Mouse (Mus musculus): ENCODE results near the gene 1700010I14Rik.

DNA sequence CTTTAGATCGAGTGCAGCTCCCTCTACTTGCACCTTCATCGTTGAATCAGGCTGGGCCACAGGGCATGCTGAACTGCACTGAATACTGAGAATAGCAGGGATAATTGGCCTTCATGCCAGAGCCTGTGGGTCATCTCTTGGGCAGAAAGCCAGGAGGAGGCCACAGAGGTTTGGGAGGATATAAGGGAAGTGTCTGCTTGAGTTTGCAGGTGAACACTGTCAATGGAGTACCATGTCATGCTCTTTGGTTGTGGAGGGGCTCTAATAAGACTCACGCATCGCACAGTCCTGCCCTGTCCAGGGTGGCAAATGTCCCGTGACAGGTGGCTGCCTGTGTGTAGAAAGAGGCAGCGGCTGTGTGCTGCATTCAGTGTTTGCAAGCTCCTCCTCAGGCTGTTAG lies 30.0 kb upstream of the 1700010I14Rik start:
- no peak for TF ChIP-seq CTCF (conservative IDR thresholded peaks at IDR 0.05; ENCODE audit: low read length)
- no peak for TF ChIP-seq NANOG (IDR thresholded peaks at IDR 0.05; ENCODE audit: borderline replicate concordance, low read length)
- TF ChIP-seq POU5F1 (IDR thresholded peaks at IDR 0.05; ENCODE audit: borderline replicate concordance, low read length) = no peak

Data from E14TG2a.4 (cell line).